Mouse (Mus musculus) liver, embryonic 14.5 days (tissue): ENCODE measurements around the gene Fam19a3. TPM values are rescaled to one million over a fixed set of nuclear protein-coding genes. Genes with fewer than 3 reads are reported as not detected.

Experiments
- ATAC-seq: fragments of 200-750 bp; cut with Nextera tagmentation; 2 replicates; pipeline ENCODE4 v1.8.0; 2017; ENCODE audit warnings: moderate number of reproducible peaks, mild to moderate bottlenecking, moderate library complexity; ENCODE audit not compliant: insufficient read depth
- DNase-seq, 3 experiments: peaks; one replicate each; pipeline ENCODE4 v3.0.0-alpha.2; 2012 to 2013; ENCODE audit warnings: low read depth in 3 of 3, low spot score in 3 of 3
- H3K27ac ChIP-seq: fragments of 300-500 bp; sonication (generic); 2 replicates; pipeline ENCODE4 v1.5.1; 2014; ENCODE audit warnings: moderate library complexity, mild to moderate bottlenecking, control low read depth, inconsistent platforms
- H3K27me3 ChIP-seq: fragments of 300-500 bp; sonication (generic); 2 replicates; pipeline ENCODE4 v1.6.1; 2014; ENCODE audit warnings: mild to moderate bottlenecking, low read length, moderate library complexity; ENCODE audit not compliant: control insufficient read depth, insufficient read depth
- H3K36me3 ChIP-seq: fragments of 300-500 bp; sonication (generic); replicated peaks from 2 replicates; pipeline ENCODE4 v1.6.1; 2014; ENCODE audit warnings: low read depth; ENCODE audit not compliant: control insufficient read depth, insufficient read depth
- H3K4me1 ChIP-seq, 2 experiments: fragments of 200-500 bp in 1 of 2; fragments of 300-500 bp in 1 of 2; sonication (generic) in 1 of 2; replicated peaks; 2 replicates each; pipeline ENCODE4 v1.6.1; 2012 to 2014; ENCODE audit warnings: antibody characterized with exemption in 1 of 2, inconsistent platforms in 1 of 2, low read length in 1 of 2; ENCODE audit not compliant: control insufficient read depth in 2 of 2, insufficient read depth in 2 of 2
- H3K4me2 ChIP-seq: fragments of 300-500 bp; sonication (generic); 2 replicates; pipeline ENCODE4 v1.6.1; 2014; ENCODE audit warnings: low read depth, mild to moderate bottlenecking, control low read depth, moderate library complexity
- H3K4me3 ChIP-seq, 2 experiments: fragments of 200-500 bp in 1 of 2; fragments of 300-500 bp in 1 of 2; sonication (generic) in 1 of 2; 2 replicates each; pipeline ENCODE4 v1.5.1; 2012 to 2014; ENCODE audit warnings: low read depth in 2 of 2, low read length in 2 of 2, mild to moderate bottlenecking in 2 of 2, control low read depth in 1 of 2, inconsistent platforms in 1 of 2, moderate library complexity in 1 of 2; ENCODE audit not compliant: insufficient read depth in 1 of 2
- H3K9ac ChIP-seq: fragments of 300-500 bp; sonication (generic); replicated peaks from 2 replicates; pipeline ENCODE4 v1.6.1; 2014; ENCODE audit warnings: mild to moderate bottlenecking, control low read depth, moderate library complexity
- H3K9me3 ChIP-seq: fragments of 300-500 bp; sonication (generic); 2 replicates; pipeline ENCODE4 v1.6.1; 2016; ENCODE audit warnings: low read length, mixed read lengths; ENCODE audit not compliant: control insufficient read depth
- CTCF ChIP-seq: IDR thresholded peaks from 2 replicates; pipeline ENCODE4 v1.5.1; 2016; ENCODE audit warnings: antibody characterized with exemption, low read depth, control low read depth
- EP300 ChIP-seq: IDR thresholded peaks from 2 replicates; pipeline ENCODE4 v1.6.1; 2016; ENCODE audit warnings: antibody characterized with exemption, low read depth
- WGBS: fragments of 180-500 bp; shearing (Covaris S2); extraction: QIAGEN DNeasy Blood & Tissue Kit; methylation state at CpG from one replicate; pipeline ENCODE4 v1.1.7; 2014; ENCODE audit not compliant: insufficient replicate concordance; 5-methylcytosine and 5-hydroxymethylcytosine counted together
- polyA plus RNA-seq, 2 experiments: library from polyadenylated mRNA; depleted of rRNA in 1 of 2; stranded (reverse) in 1 of 2; unstranded in 1 of 2; fragments of >200 nt; fragmentation: Nextera tagmentation in 1 of 2; extraction: Ambion mirVana in 1 of 2; gene quantifications; 2 replicates each; pipeline versions ENCODE4 v1.2.1 to v1.2.3; 2012 to 2014

The Fam19a3 gene
- polyA plus RNA-seq (2012; rRNA removed) (0.01 TPM in 1 of 2 replicates, not detected in the other), polyA plus RNA-seq (2014; fragmentation: Nextera tagmentation; extraction: Ambion mirVana) (not detected in 2 replicates)

GRCm38 (mm10) chr3:104781471-104781903, at the start of gene Fam19a3:
Gene Fam19a3, minus strand, starts transcription at chr3:104781840.
- Histone ChIP-seq H3K36me3 (no peaks in the 10 kb centered on the region), H3K4me1 (peaks cover 0 to 1% of the 10 kb centered on the region in 2 experiments; a peak in 1 of 4 replicates), H3K27ac (no peak within 1 kb of the TSS), H3K4me3 (peak within 1 kb of the TSS; percentile 16 to 46), H3K4me2 (peak within 1 kb of the TSS; percentile 74), H3K9me3 (no peaks in the 10 kb centered on the region), H3K9ac (no peak within 1 kb of the TSS), H3K27me3 (peaks cover 76% of the 10 kb centered on the region)
- ATAC-seq (no peak), DNase-seq (no peak)
- TF ChIP-seq EP300 = no peak
- no peak for TF ChIP-seq CTCF
- WGBS = under 1% methylated on average over 26 of the region's 26 CpGs

DNA sequence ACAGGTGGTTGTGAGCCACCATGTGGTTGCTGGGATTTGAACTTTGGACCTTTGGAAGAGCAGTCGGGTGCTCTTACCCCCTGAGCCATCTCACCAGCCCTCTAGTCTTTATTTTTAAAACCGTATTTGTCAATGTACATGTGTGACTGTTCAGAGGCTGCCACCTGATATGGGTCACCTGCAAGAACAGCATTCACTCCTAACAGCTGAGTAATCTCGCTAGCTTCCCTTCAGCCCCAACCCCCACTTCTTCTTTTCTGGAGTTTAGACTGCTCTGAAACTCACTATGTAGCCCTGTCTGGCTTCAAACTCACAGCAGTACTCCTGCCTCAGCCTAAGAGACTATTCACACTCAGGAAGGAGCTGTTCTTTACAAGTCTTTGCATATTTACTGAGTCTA, 40.8 kb upstream of the Fam19a3 start:
- Histone ChIP-seq H3K4me3 (no peak overlapping the region), H3K4me1 (peaks cover 9 to 11% of the 10 kb centered on the region in 2 experiments), H3K27me3 (no peaks in the 10 kb centered on the region), H3K4me2 (no peak overlapping the region), H3K9me3 (no peaks in the 10 kb centered on the region), H3K36me3 (peaks cover 25% of the 10 kb centered on the region), H3K27ac (no peak overlapping the region), H3K9ac (no peak overlapping the region)
- WGBS = 68% methylated on average over 3 of the region's 3 CpGs
- TF ChIP-seq EP300 (no peak), CTCF (no peak)
- DNase-seq = no peak
- ATAC-seq = no peak

DNA sequence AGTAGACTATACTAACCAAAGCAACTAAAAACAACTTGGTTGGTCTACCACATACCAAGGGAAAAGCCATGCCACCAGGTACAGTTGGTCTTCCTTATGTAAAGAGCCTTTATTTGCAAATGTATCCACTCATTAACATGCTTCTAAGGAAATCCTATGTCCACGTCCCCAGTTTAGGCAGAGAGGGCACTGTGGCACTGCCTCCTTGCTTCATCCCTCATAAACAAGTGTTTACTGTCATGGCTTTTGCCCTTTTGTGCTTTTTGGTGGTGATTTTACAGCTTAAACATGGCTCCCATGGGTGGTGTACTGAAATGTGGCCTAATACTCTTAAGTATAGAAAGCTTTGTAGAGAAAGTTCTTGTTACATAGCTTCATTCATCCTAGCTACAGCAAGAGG, 38.8 kb upstream of the Fam19a3 start:
- no peak for DNase-seq
- H3K27ac ChIP-seq = no peak overlapping the region; the same call in 1 of the 2 replicates
- H3K36me3 ChIP-seq = peaks cover 8% of the 10 kb centered on the region
- TF ChIP-seq EP300 (no peak), CTCF (no peak)
- H3K27me3 ChIP-seq = no peaks in the 10 kb centered on the region
- H3K4me1 ChIP-seq = peaks cover 9 to 13% of the 10 kb centered on the region in 2 experiments
- no peak overlapping the region for H3K4me3 ChIP-seq
- ATAC-seq = no peak
- 64% methylated on average over 1 of the region's 1 CpGs for WGBS
- no peaks in the 10 kb centered on the region for H3K9me3 ChIP-seq
- no peak overlapping the region for H3K4me2 ChIP-seq
- no peak overlapping the region for H3K9ac ChIP-seq

DNA sequence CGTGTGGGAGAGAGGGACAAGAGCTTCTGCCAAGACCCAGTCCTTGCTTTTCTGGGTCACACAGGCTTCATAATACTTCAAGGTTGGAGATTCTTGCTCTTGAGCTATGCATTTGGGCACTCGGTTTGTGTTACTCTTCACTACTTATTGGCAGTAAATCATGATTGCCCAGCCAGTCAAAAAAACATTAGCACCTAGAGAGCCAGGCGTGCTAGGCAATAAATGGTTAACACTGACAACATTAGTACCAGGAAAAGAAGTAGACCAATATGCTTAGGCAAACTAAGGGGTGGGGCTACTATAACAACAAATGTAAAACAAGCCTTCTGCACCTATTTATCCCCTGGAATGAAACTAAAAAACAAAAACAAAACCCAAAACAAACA, 37.1 kb upstream of the Fam19a3 start:
- DNase-seq (no peak), ATAC-seq (peak; percentile 21; the same call in 1 of the 2 replicates)
- peak overlapping the region; percentile 30 for H3K27ac ChIP-seq
- no peaks in the 10 kb centered on the region for H3K27me3 ChIP-seq
- H3K4me3 ChIP-seq = peak overlapping the region; percentile 88 to 92
- WGBS = under 1% methylated on average over 3 of the region's 3 CpGs
- H3K36me3 ChIP-seq = peaks cover 4% of the 10 kb centered on the region
- peak overlapping the region; percentile 71 for H3K4me2 ChIP-seq
- peak overlapping the region; percentile 87 for H3K9ac ChIP-seq
- H3K9me3 ChIP-seq = no peaks in the 10 kb centered on the region
- peaks cover 9 to 13% of the 10 kb centered on the region in 2 experiments for H3K4me1 ChIP-seq
- TF ChIP-seq CTCF (no peak), EP300 (no peak)

DNA sequence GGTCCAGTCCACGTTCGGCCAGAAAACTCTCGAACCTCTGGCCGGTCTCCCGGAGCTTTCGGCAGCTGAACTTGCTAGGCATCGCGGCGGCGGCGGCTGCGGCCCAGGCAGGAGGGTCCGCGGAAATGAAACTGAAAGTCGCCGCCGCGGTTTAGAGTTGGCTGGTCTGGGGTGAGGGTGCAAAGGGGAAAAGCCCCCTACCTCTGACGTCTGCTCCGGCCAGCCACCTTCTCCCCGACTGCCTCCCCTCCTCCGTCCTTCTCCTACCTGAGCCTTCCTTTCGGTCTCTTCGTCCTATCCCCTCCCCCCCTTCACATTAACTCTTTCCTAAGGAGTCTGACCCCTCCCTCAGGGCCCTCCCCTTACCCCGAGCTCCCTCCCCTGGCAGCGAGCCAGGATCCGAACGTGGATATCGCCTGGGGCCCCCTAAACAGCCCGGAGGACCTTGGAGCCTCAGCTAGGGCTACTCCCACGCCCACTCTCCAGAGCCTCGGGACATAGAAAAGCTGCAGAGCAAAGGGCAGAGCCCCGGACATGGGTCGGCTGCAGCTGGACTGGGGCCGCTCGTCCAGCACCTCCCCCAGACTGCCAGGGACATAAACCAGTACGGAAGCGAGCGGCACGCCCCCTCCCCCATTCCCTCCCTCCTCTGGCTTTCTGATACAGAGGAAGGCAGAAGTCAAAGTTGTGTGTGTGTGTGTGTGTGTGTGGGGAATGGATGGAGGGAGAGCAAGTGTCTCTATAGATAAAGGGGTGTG, 36.5 kb upstream of the Fam19a3 start, which contains the start of gene Mov10:
Gene Mov10 (minus strand): TSS at position 573 of the 758 bp plus-strand sequence.
- DNase-seq = peak; percentile 49 to 59 (median 55)
- Histone ChIP-seq H3K4me3 (peak within 1 kb of the TSS; percentile 88 to 92), H3K27me3 (no peaks in the 10 kb centered on the region), H3K4me1 (peaks cover 9 to 13% of the 10 kb centered on the region in 2 experiments), H3K4me2 (peak within 1 kb of the TSS; percentile 71), H3K9me3 (no peaks in the 10 kb centered on the region), H3K9ac (peak within 1 kb of the TSS; percentile 87), H3K36me3 (peaks cover 4% of the 10 kb centered on the region), H3K27ac (peak within 1 kb of the TSS; percentile 55)
- peak; percentile 80 for ATAC-seq
- under 1% methylated on average over 39 of the region's 40 CpGs for WGBS
- no peak for TF ChIP-seq CTCF
- TF ChIP-seq EP300 = no peak
